Mouse (Mus musculus) MEL (cell line): ENCODE measurements at regions not wholly inside any gene's neighbourhood (a gene's known extent, or its start where the extent isn't known, plus 50 kb on each side); places are given as distances from the start of the nearest gene placed in this dataset.

ENCODE experiments used
- DNase-seq: peaks from one replicate; pipeline ENCODE4 v3.0.0; 2011; ENCODE audit warnings: low read depth, low spot score
- H3K27ac ChIP-seq: 2 replicates; pipeline ENCODE4 v1.5.1; 2012; ENCODE audit warnings: low read depth, mild to moderate bottlenecking, control low read depth, low read length, moderate library complexity; ENCODE audit not compliant: control insufficient read depth
- H3K27me3 ChIP-seq, 2 experiments: fragments of 150-350 bp in 1 of 2; sonication (generic) in 1 of 2; 2 replicates each; pipeline ENCODE4 v1.6.1; 2012; ENCODE audit warnings: low read length in 2 of 2, mild to moderate bottlenecking in 2 of 2, improper control_type of control experiment in 1 of 2, moderate library complexity in 1 of 2; ENCODE audit not compliant: insufficient read depth in 2 of 2, control insufficient read depth in 1 of 2
- H3K36me3 ChIP-seq, 2 experiments: 2 replicates each; pipeline ENCODE4 v1.6.1; 2012 to 2014; ENCODE audit warnings: low read length in 2 of 2, improper control_type of control experiment in 1 of 2, inconsistent platforms in 1 of 2, mild to moderate bottlenecking in 1 of 2; ENCODE audit not compliant: insufficient read depth in 2 of 2, control insufficient read depth in 1 of 2
- H3K4me1 ChIP-seq, 2 experiments: fragments of 150-350 bp in 1 of 2; sonication (generic) in 1 of 2; 2 replicates each; pipeline ENCODE4 v1.6.1; 2012; ENCODE audit warnings: low read length in 2 of 2, improper control_type of control experiment in 1 of 2, mild to moderate bottlenecking in 1 of 2; ENCODE audit not compliant: insufficient read depth in 2 of 2, control insufficient read depth in 1 of 2
- H3K4me3 ChIP-seq, 2 experiments: fragments of 150-350 bp in 1 of 2; sonication (generic) in 1 of 2; 2 replicates each; pipeline ENCODE4 v1.5.1; 2012; ENCODE audit warnings: low read depth in 2 of 2, low read length in 2 of 2, mild to moderate bottlenecking in 2 of 2, moderate library complexity in 2 of 2, control low read depth in 1 of 2, improper control_type of control experiment in 1 of 2; ENCODE audit not compliant: control insufficient read depth in 1 of 2, insufficient read depth in 1 of 2
- H3K79me2 ChIP-seq: 2 replicates; pipeline ENCODE4 v1.6.1; 2012; ENCODE audit warnings: mild to moderate bottlenecking, low read length, moderate library complexity; ENCODE audit not compliant: control insufficient read depth, poor library complexity, insufficient read depth
- H3K9ac ChIP-seq: 2 replicates; pipeline ENCODE4 v1.6.1; 2012; ENCODE audit warnings: low read depth, mild to moderate bottlenecking, control low read depth, low read length, moderate library complexity; ENCODE audit not compliant: control insufficient read depth, poor library complexity, severe bottlenecking
- H3K9me3 ChIP-seq: fragments of 150-350 bp; sonication (generic); replicated peaks from 2 replicates; pipeline ENCODE4 v1.6.1; 2012; ENCODE audit warnings: mild to moderate bottlenecking, low read length, improper control_type of control experiment, moderate library complexity; ENCODE audit not compliant: insufficient read depth
- BHLHE40 ChIP-seq: IDR thresholded peaks from 2 replicates; pipeline ENCODE4 v1.6.1; 2012; ENCODE audit warnings: low read depth, mild to moderate bottlenecking, inconsistent platforms, low read length, improper control_type of control experiment, borderline replicate concordance
- CHD1 ChIP-seq: IDR thresholded peaks from 2 replicates; pipeline ENCODE4 v1.6.1; 2012; ENCODE audit warnings: low read depth, mild to moderate bottlenecking, inconsistent platforms, low read length, improper control_type of control experiment
- CHD2 ChIP-seq: IDR thresholded peaks from 2 replicates; pipeline ENCODE4 v1.6.1; 2011; ENCODE audit warnings: low read length, improper control_type of control experiment
- ELF1 ChIP-seq: IDR thresholded peaks from 2 replicates; pipeline ENCODE4 v1.6.1; 2014; ENCODE audit warnings: low read depth, mild to moderate bottlenecking, inconsistent platforms, low read length, improper control_type of control experiment, moderate library complexity
- EP300 ChIP-seq, 2 experiments: IDR thresholded peaks; 2 replicates each; pipeline ENCODE4 v1.6.1; 2011; ENCODE audit warnings: improper control_type of control experiment in 2 of 2, low read length in 2 of 2, low read depth in 1 of 2, mild to moderate bottlenecking in 1 of 2
- GABPA ChIP-seq: IDR thresholded peaks from 2 replicates; pipeline ENCODE4 v1.6.1; 2012; ENCODE audit warnings: low read depth, mild to moderate bottlenecking, inconsistent platforms, low read length, improper control_type of control experiment, moderate library complexity
- HCFC1 ChIP-seq: IDR thresholded peaks from 2 replicates; pipeline ENCODE4 v1.6.1; 2012; ENCODE audit warnings: low read depth, mild to moderate bottlenecking, inconsistent platforms, low read length, improper control_type of control experiment, moderate library complexity
- MAFK ChIP-seq: IDR thresholded peaks from 2 replicates; pipeline ENCODE4 v1.6.1; 2011; ENCODE audit warnings: low read depth, mild to moderate bottlenecking, low read length, improper control_type of control experiment, borderline replicate concordance
- MAZ ChIP-seq: IDR thresholded peaks from 2 replicates; pipeline ENCODE4 v1.6.1; 2012; ENCODE audit warnings: low read depth, mild to moderate bottlenecking, inconsistent platforms, low read length, improper control_type of control experiment
- MEF2A ChIP-seq: IDR thresholded peaks from 2 replicates; pipeline ENCODE4 v1.6.1; 2014; ENCODE audit warnings: low read depth, mild to moderate bottlenecking, inconsistent platforms, low read length, improper control_type of control experiment; ENCODE audit not compliant: poor library complexity, insufficient replicate concordance, severe bottlenecking; ENCODE audit errors: extremely low read depth
- MXI1 ChIP-seq: IDR thresholded peaks from 2 replicates; pipeline ENCODE4 v1.6.1; 2011; ENCODE audit warnings: mild to moderate bottlenecking, low read depth, low read length, improper control_type of control experiment
- MYB ChIP-seq: IDR thresholded peaks from 2 replicates; pipeline ENCODE4 v1.6.1; 2011; ENCODE audit warnings: mild to moderate bottlenecking, low read depth, low read length, improper control_type of control experiment
- MYC ChIP-seq: IDR thresholded peaks from 2 replicates; pipeline ENCODE4 v1.6.1; 2011; ENCODE audit warnings: low read depth, mild to moderate bottlenecking, low read length, improper control_type of control experiment, moderate library complexity
- POLR2A ChIP-seq, 2 experiments: IDR thresholded peaks; 2 replicates each; pipeline ENCODE4 v1.6.1; 2011 to 2012; ENCODE audit warnings: low read length in 2 of 2, mild to moderate bottlenecking in 2 of 2, control low read depth in 1 of 2, improper control_type of control experiment in 1 of 2, low read depth in 1 of 2, moderate library complexity in 1 of 2; ENCODE audit not compliant: control insufficient read depth in 1 of 2, insufficient read depth in 1 of 2, poor library complexity in 1 of 2
- POLR2AphosphoS2 ChIP-seq: IDR thresholded peaks from 2 replicates; pipeline ENCODE4 v1.6.1; 2011; ENCODE audit warnings: low read length, improper control_type of control experiment
- POLR2AphosphoS5 ChIP-seq: IDR thresholded peaks from 2 replicates; pipeline ENCODE4 v1.6.1; 2012; ENCODE audit warnings: low read depth, borderline replicate concordance, mild to moderate bottlenecking, inconsistent platforms, low read length, moderate library complexity, mixed read lengths
- RAD21 ChIP-seq: IDR thresholded peaks from 2 replicates; pipeline ENCODE4 v1.6.1; 2011; ENCODE audit warnings: mild to moderate bottlenecking, low read depth, low read length, improper control_type of control experiment
- RCOR1 ChIP-seq: IDR thresholded peaks from 2 replicates; pipeline ENCODE4 v1.6.1; 2012; ENCODE audit warnings: low read depth, mild to moderate bottlenecking, inconsistent platforms, low read length, improper control_type of control experiment
- SMC3 ChIP-seq: IDR thresholded peaks from 2 replicates; pipeline ENCODE4 v1.6.1; 2011; ENCODE audit warnings: low read depth, low read length, improper control_type of control experiment
- UBTF ChIP-seq: IDR thresholded peaks from 2 replicates; pipeline ENCODE4 v1.6.1; 2012; ENCODE audit warnings: low read depth, mild to moderate bottlenecking, inconsistent platforms, low read length, improper control_type of control experiment, moderate library complexity, borderline replicate concordance; ENCODE audit not compliant: insufficient read depth
- USF1 ChIP-seq: IDR thresholded peaks from 2 replicates; pipeline ENCODE4 v1.6.1; 2014; ENCODE audit warnings: low read depth, mild to moderate bottlenecking, inconsistent platforms, low read length, improper control_type of control experiment, moderate library complexity
- USF2 ChIP-seq, 2 experiments: IDR thresholded peaks; 2 replicates each; pipeline ENCODE4 v1.6.1; 2011 to 2012; ENCODE audit warnings: improper control_type of control experiment in 2 of 2, low read length in 2 of 2, borderline replicate concordance in 1 of 2, inconsistent platforms in 1 of 2, low read depth in 1 of 2, mild to moderate bottlenecking in 1 of 2; ENCODE audit not compliant: insufficient read depth in 1 of 2
- ZC3H11A ChIP-seq: IDR thresholded peaks from 2 replicates; pipeline ENCODE4 v1.6.1; 2012; ENCODE audit warnings: low read depth, mild to moderate bottlenecking, inconsistent platforms, low read length, improper control_type of control experiment
- ZKSCAN1 ChIP-seq: IDR thresholded peaks from 2 replicates; pipeline ENCODE4 v1.6.1; 2012; ENCODE audit warnings: low read depth, mild to moderate bottlenecking, inconsistent platforms, low read length, improper control_type of control experiment, moderate library complexity
- ZNF384 ChIP-seq: IDR thresholded peaks from 2 replicates; pipeline ENCODE4 v1.6.1; 2012; ENCODE audit warnings: low read depth, mild to moderate bottlenecking, inconsistent platforms, low read length, improper control_type of control experiment

- H3K4me3 ChIP-seq: no peak overlapping the region
- TF ChIP-seq USF2 (IDR thresholded peaks at IDR 0.05; ENCODE audit: borderline replicate concordance in 1 of 2, insufficient read depth in 1 of 2, low read depth in 1 of 2, low read length in 2 of 2) (no peak), ZKSCAN1 (no peak), MYB (no peak), MEF2A (no peak), EP300 (IDR thresholded peaks at IDR 0.05; ENCODE audit: low read depth in 1 of 2, low read length in 2 of 2) (no peak), HCFC1 (no peak), RAD21 (no peak), RCOR1 (no peak), MAZ (no peak), MXI1 (no peak), CHD1 (no peak), POLR2A (IDR thresholded peaks at IDR 0.05; ENCODE audit: control insufficient read depth in 1 of 2, insufficient read depth in 1 of 2, low read depth in 1 of 2, low read length in 2 of 2, poor library complexity in 1 of 2) (no peak), POLR2AphosphoS2 (no peak), CHD2 (no peak), MAFK (no peak), USF1 (no peak), UBTF (no peak)
- no peaks in the 10 kb centered on the region for H3K27me3 ChIP-seq
- DNase-seq: no peak
- no peaks in the 10 kb centered on the region for H3K4me1 ChIP-seq
- H3K79me2 ChIP-seq: no peaks in the 10 kb centered on the region
- no peaks in the 10 kb centered on the region for H3K9me3 ChIP-seq
- H3K36me3 ChIP-seq: no peaks in the 10 kb centered on the region
- H3K9ac ChIP-seq: no peak overlapping the region
- H3K27ac ChIP-seq: no peak overlapping the region
These were observed 159.7 kb upstream of the Tmtc4 start for GRCm38 (mm10) chr14:123143489-123144046.

DNA sequence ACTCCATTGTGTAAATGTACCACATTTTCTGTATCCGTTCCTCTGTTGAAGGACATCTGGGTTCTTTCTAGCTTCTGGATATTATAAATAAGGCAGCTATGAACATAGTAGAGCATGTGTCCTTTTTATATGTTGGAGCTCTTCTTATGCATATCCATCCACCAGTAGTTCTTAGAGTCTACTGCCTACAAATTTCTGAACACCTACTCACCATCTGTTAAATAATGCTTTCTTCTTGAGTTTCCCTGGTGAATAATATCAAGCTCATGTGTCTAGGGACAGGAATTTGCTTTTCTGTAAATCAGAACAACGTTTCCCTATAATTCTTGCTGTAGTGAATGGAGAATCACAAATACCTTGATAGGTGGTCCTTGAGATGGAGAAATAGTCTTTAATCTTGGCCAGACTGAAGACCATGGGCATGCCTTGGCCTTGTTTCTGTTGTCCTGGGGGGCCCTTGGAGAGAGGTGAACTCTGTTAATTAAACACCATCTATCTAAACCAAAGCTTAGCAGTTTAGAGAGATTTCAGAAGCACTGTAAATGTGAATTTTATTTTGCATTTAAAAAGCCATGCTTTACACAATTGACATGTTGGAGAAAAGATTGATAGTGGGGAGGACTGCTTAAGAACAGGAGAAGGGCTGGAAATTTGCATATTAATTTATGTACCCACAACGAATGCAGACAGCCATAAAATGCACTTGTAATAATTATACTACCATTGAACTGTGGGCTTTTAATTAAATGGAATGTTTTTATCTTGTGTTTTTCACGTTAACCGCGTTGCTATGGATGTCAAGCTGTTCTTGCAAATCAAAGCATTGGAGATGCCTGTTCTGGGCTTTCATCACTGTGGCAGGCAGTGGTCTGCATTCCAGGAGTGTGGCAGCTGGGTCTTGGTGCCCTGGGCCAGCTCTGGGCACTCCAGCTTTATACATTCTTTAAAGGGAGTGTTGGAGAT, 155.2 kb upstream of the Tmtc4 start:
- H3K79me2 ChIP-seq: no peaks in the 10 kb centered on the region
- H3K9ac ChIP-seq: no peak overlapping the region
- DNase-seq: no peak
- TF ChIP-seq EP300 (IDR thresholded peaks at IDR 0.05; ENCODE audit: low read depth in 1 of 2, low read length in 2 of 2) (no peak), ELF1 (no peak), MYC (no peak), CHD1 (no peak), CHD2 (no peak), POLR2AphosphoS5 (no peak), ZC3H11A (no peak), SMC3 (no peak), ZNF384 (no peak), ZKSCAN1 (no peak), POLR2AphosphoS2 (no peak), RAD21 (no peak), BHLHE40 (no peak), HCFC1 (no peak), GABPA (no peak)
- TF ChIP-seq, all 39 proteins: peak for 0
- no peaks in the 10 kb centered on the region for H3K27me3 ChIP-seq
- no peaks in the 10 kb centered on the region for H3K9me3 ChIP-seq
- H3K36me3 ChIP-seq: no peaks in the 10 kb centered on the region
- no peak overlapping the region for H3K4me3 ChIP-seq
- no peaks in the 10 kb centered on the region for H3K4me1 ChIP-seq
- no peak overlapping the region for H3K27ac ChIP-seq
